Mouse (Mus musculus) heart, embryonic 13.5 days (tissue): Measurements from ENCODE around the gene Zfp771. TPM values are rescaled to one million over a fixed set of nuclear protein-coding genes. Genes with fewer than 3 reads are reported as not detected.

Experiments
- ATAC-seq: fragments of 200-750 bp; cut with Nextera tagmentation; 2 replicates; pipeline ENCODE4 v1.8.0; 2017; ENCODE audit warnings: moderate TSS enrichment; ENCODE audit not compliant: insufficient number of reproducible peaks, low FRiP score, low TSS enrichment; ENCODE audit errors: extremely low read depth
- H3K27ac ChIP-seq: fragments of 300-500 bp; sonication (generic); replicated peaks from 2 replicates; pipeline ENCODE4 v1.5.1; 2015; ENCODE audit warnings: moderate library complexity, mild to moderate bottlenecking, inconsistent platforms
- H3K27me3 ChIP-seq: fragments of 300-500 bp; sonication (generic); replicated peaks from 2 replicates; pipeline ENCODE4 v1.6.1; 2015; ENCODE audit warnings: mild to moderate bottlenecking, inconsistent platforms
- H3K36me3 ChIP-seq: fragments of 300-500 bp; sonication (generic); 2 replicates; pipeline ENCODE4 v1.6.1; 2015; ENCODE audit warnings: mild to moderate bottlenecking, inconsistent platforms
- H3K4me1 ChIP-seq: fragments of 300-500 bp; sonication (generic); 2 replicates; pipeline ENCODE4 v1.6.1; 2015; ENCODE audit warnings: inconsistent platforms
- H3K4me2 ChIP-seq: fragments of 300-500 bp; sonication (generic); 2 replicates; pipeline ENCODE4 v1.6.1; 2015; ENCODE audit warnings: inconsistent platforms, mild to moderate bottlenecking, moderate library complexity
- H3K4me3 ChIP-seq: fragments of 300-500 bp; sonication (generic); 2 replicates; pipeline ENCODE4 v1.5.1; 2015; ENCODE audit warnings: moderate library complexity, mild to moderate bottlenecking, inconsistent platforms
- H3K9ac ChIP-seq: fragments of 300-500 bp; sonication (generic); 2 replicates; pipeline ENCODE4 v1.6.1; 2015; ENCODE audit warnings: inconsistent platforms, mild to moderate bottlenecking, moderate library complexity
- H3K9me3 ChIP-seq: fragments of 300-500 bp; sonication (generic); 2 replicates; pipeline ENCODE4 v1.6.1; 2016; ENCODE audit warnings: inconsistent platforms
- WGBS: fragments of 180-500 bp; shearing (Covaris S2); methylation state at CpG from one replicate; pipeline ENCODE4 v1.1.7; 2015; ENCODE audit warnings: mixed read lengths; 5-methylcytosine and 5-hydroxymethylcytosine counted together
- polyA plus RNA-seq: library from polyadenylated mRNA; unstranded; fragments of >200 nt; fragmentation: Nextera tagmentation; extraction: Ambion mirVana; gene quantifications from 2 replicates; pipeline ENCODE4 v1.2.1, GENCODE M21; 2015

Gene Zfp771
- polyA plus RNA-seq, 1 experiment from 2014 or later, result 32.6 TPM

- H3K27me3 ChIP-seq, result no peaks in the 10 kb centered on the region
- H3K9ac ChIP-seq, result peak overlapping the region; percentile 90
- 70% methylated on average over 8 of the region's 8 CpGs for WGBS
- peak overlapping the region; percentile 92 for H3K4me2 ChIP-seq
- ATAC-seq, result no peak
- H3K4me3 ChIP-seq, result peak overlapping the region; percentile 80
- H3K36me3 ChIP-seq, result peaks cover 15% of the 10 kb centered on the region
- no peak overlapping the region for H3K27ac ChIP-seq
- no peaks in the 10 kb centered on the region for H3K9me3 ChIP-seq
- H3K4me1 ChIP-seq, result peaks cover 27% of the 10 kb centered on the region
Observed at GRCm38 (mm10) chr7:127259186-127259905, 15.3 kb downstream of the Zfp771 start.

- H3K4me2 ChIP-seq, result peak within 1 kb of the TSS; percentile 92
- peak; percentile 97 for ATAC-seq
Observed at GRCm38 (mm10) chr7:127260309-127261111, 16.4 kb downstream of the Zfp771 start, which contains the start of gene Dctpp1. Gene Dctpp1 (minus strand): TSS chr7:127260709.

GRCm38 (mm10) chr7:127262218-127262961 is 18.3 kb downstream of the Zfp771 start:
- H3K27me3 ChIP-seq, result no peaks in the 10 kb centered on the region
- H3K9me3 ChIP-seq, result no peaks in the 10 kb centered on the region
- no peak for ATAC-seq
- H3K36me3 ChIP-seq, result 0 out of 2 replicates have a peak, but pooled peaks cover 3% of the 10 kb centered on the region
- peaks cover 19% of the 10 kb centered on the region for H3K4me1 ChIP-seq
- 69% methylated on average over 10 of the region's 10 CpGs for WGBS
- H3K27ac ChIP-seq, result no peak overlapping the region
- H3K4me2 ChIP-seq, result no peak overlapping the region
- no peak overlapping the region for H3K4me3 ChIP-seq
- no peak overlapping the region for H3K9ac ChIP-seq

More at GRCm38 (mm10) chr7:127260309-127261111, 16.4 kb downstream of the Zfp771 start, which contains the start of gene Dctpp1:
- under 1% methylated on average over 50 of the region's 50 CpGs for WGBS
- peaks cover 15% of the 10 kb centered on the region for H3K36me3 ChIP-seq
- H3K4me1 ChIP-seq, result peaks cover 19% of the 10 kb centered on the region
- peak within 1 kb of the TSS; percentile 90 for H3K9ac ChIP-seq
- peak within 1 kb of the TSS; percentile 63; the same call in 1 of the 2 replicates for H3K27ac ChIP-seq
- H3K27me3 ChIP-seq, result no peaks in the 10 kb centered on the region
- no peaks in the 10 kb centered on the region for H3K9me3 ChIP-seq
- peak within 1 kb of the TSS; percentile 80 for H3K4me3 ChIP-seq

- no peak overlapping the region for H3K4me2 ChIP-seq
- H3K9ac ChIP-seq, result no peak overlapping the region
- H3K9me3 ChIP-seq, result no peaks in the 10 kb centered on the region
- no peak overlapping the region for H3K4me3 ChIP-seq
- no peak for ATAC-seq
- H3K36me3 ChIP-seq, result 0 out of 2 replicates have a peak, but pooled peaks cover 3% of the 10 kb centered on the region
- no peaks in the 10 kb centered on the region for H3K27me3 ChIP-seq
- peaks cover 19% of the 10 kb centered on the region for H3K4me1 ChIP-seq
- 89% methylated on average over 3 of the region's 3 CpGs for WGBS
- H3K27ac ChIP-seq, result no peak overlapping the region
Observed at GRCm38 (mm10) chr7:127263526-127263925, 19.5 kb downstream of the Zfp771 start.

GRCm38 (mm10) chr7:127270256-127270655 is 26.2 kb downstream of the Zfp771 start:
- Histone ChIP-seq H3K27me3 (no peaks in the 10 kb centered on the region), H3K4me2 (no peak overlapping the region), H3K36me3 (peaks cover 43% of the 10 kb centered on the region), H3K27ac (no peak overlapping the region), H3K4me1 (peaks cover 29% of the 10 kb centered on the region), H3K9ac (no peak overlapping the region), H3K9me3 (no peaks in the 10 kb centered on the region), H3K4me3 (no peak overlapping the region)
- WGBS, result 83% methylated on average over 2 of the region's 2 CpGs
- ATAC-seq, result no peak

- no peaks in the 10 kb centered on the region for H3K27me3 ChIP-seq
- WGBS, result 90% methylated on average over 5 of the region's 5 CpGs
- peaks cover 43% of the 10 kb centered on the region for H3K36me3 ChIP-seq
- H3K4me2 ChIP-seq, result no peak overlapping the region
- no peaks in the 10 kb centered on the region for H3K9me3 ChIP-seq
- H3K4me1 ChIP-seq, result peaks cover 29% of the 10 kb centered on the region
- no peak for ATAC-seq
- no peak overlapping the region for H3K27ac ChIP-seq
- H3K9ac ChIP-seq, result no peak overlapping the region
- H3K4me3 ChIP-seq, result no peak overlapping the region
Observed at GRCm38 (mm10) chr7:127270666-127271065, 26.6 kb downstream of the Zfp771 start.

- no peak for ATAC-seq
Observed at GRCm38 (mm10) chr7:127271093-127271492, 27.0 kb downstream of the Zfp771 start.

GRCm38 (mm10) chr7:127272566-127272965 is 28.5 kb downstream of the Zfp771 start:
- no peaks in the 10 kb centered on the region for H3K9me3 ChIP-seq
- no peaks in the 10 kb centered on the region for H3K27me3 ChIP-seq
- H3K4me3 ChIP-seq, result peak overlapping the region; percentile 95
- H3K27ac ChIP-seq, result no peak overlapping the region
- peaks cover 43% of the 10 kb centered on the region for H3K36me3 ChIP-seq
- ATAC-seq, result no peak
- WGBS, result 95% methylated on average over 15 of the region's 15 CpGs
- H3K9ac ChIP-seq, result peak overlapping the region; percentile 97
- peaks cover 29% of the 10 kb centered on the region for H3K4me1 ChIP-seq
- H3K4me2 ChIP-seq, result peak overlapping the region; percentile 94

More at GRCm38 (mm10) chr7:127271093-127271492, 27.0 kb downstream of the Zfp771 start:
- Histone ChIP-seq H3K9me3 (no peaks in the 10 kb centered on the region), H3K4me3 (no peak overlapping the region), H3K9ac (no peak overlapping the region), H3K27ac (no peak overlapping the region), H3K4me2 (no peak overlapping the region), H3K36me3 (peaks cover 43% of the 10 kb centered on the region), H3K4me1 (peaks cover 29% of the 10 kb centered on the region), H3K27me3 (no peaks in the 10 kb centered on the region)
- WGBS, result 95% methylated on average over 4 of the region's 4 CpGs

GRCm38 (mm10) chr7:127273118-127273923 is 29.2 kb downstream of the Zfp771 start:
- peaks cover 29% of the 10 kb centered on the region for H3K4me1 ChIP-seq
- H3K4me3 ChIP-seq, result peak overlapping the region; percentile 95
- 11% methylated on average over 50 of the region's 50 CpGs for whole genome bisulfite sequencing
- H3K9me3 ChIP-seq, result no peaks in the 10 kb centered on the region
- no peaks in the 10 kb centered on the region for H3K27me3 ChIP-seq
- H3K27ac ChIP-seq, result peak overlapping the region; percentile 93
- peak overlapping the region; percentile 97 for H3K9ac ChIP-seq
- ATAC-seq, result peak; percentile 70
- H3K36me3 ChIP-seq, result peaks cover 42% of the 10 kb centered on the region
- H3K4me2 ChIP-seq, result peak overlapping the region; percentile 94
